ENCODE assay signal across 21 mouse cellular contexts in genomic region chr9:103841199-103841598, GRCm38 (mm10).
DNase-seq lines count a peak whose midpoint lies in the region; ATAC-seq lines count a peak whose summit lies in the region.
"Had no signal": no experiment of that assay in that cellular context is flagged by ENCODE, and none has a peak within 500 bp of the region (broad histone marks: within the 10 kb centered on the region; RNA-seq: fewer than 3 reads in every experiment).

No protein-coding gene starts in this region.

- DNase-seq in frontal cortex, postnatal 25 days (ENCODE audit: low spot score in 2 of 2): no peak
- peak; percentile 55 for DNase-seq in heart, adult 11 months
- DNase-seq in heart, postnatal 10 days: no peak
- DNase-seq in right cerebral cortex, adult 18-20 months: peak; percentile 19
- DNase-seq in right cerebral cortex, postnatal 14 days: no peak
- DNase-seq in brain, adult 2 months (ENCODE audit: low read depth, low spot score): peak; percentile 66
- no peak for DNase-seq in gastrocnemius, postnatal 25 days
- DNase-seq: adrenal gland, adult 2 months; adrenal gland, adult 8-10 months; adrenal gland, postnatal 10 days; adrenal gland, postnatal 14 days; adrenal gland, postnatal 25 days; adrenal gland, postnatal 36 days; B cell, adult 2 months; cerebellum, adult 11 months; cerebellum, adult 11-12 months; cerebellum, adult 18-20 months had no signal

- ATAC-seq in frontal cortex, adult (ENCODE audit: low TSS enrichment): peak; percentile 44
- ATAC-seq: activated CD4-positive, CD25-positive, alpha-beta regulatory T cell, adult 4 months; CD4-positive, CD25-positive, alpha-beta regulatory T cell, adult 4 months; Patski had no signal

- intact Hi-C loops in heart, postnatal 10 days (cut with DNase I): no loop called here

Comparison
In these comparisons a context has a peak if more than half of its experiments do, and no peak if none do; other contexts are left out.
1. DNase-seq: peak in heart, adult 11 months (single experiment), right cerebral cortex, adult 18-20 months (single experiment) and brain, adult 2 months (single experiment); none in frontal cortex, postnatal 25 days (0 of 2), heart, postnatal 10 days (0 of 2), right cerebral cortex, postnatal 14 days (single experiment) and gastrocnemius, postnatal 25 days (single experiment).